Comparison of ENCODE assay signal across 8 mouse cellular contexts in the genomic region with DNA sequence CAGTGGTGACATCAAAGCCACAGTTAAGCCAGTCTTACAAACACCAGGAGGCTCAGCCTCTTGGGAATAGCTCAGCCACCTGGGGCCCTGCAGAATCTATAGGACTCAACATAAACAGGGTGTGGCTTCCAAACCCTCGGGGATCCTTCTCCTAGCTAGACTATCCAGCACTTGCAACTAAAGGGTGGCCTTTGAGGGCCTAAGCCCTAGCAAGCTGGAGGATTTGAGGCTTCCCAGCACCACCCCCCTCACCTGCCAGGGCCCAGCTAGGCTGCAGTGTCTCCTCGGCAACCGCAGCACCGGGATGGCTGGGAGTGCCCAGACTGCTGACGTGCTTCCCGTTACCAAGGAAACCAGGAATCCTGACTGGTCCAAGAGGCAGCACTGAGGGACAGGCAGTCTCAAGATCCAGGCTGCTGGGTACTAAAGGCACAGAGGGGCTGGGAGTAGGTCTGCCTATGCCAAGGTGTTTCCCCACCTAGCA. TPM values are rescaled to one million over a fixed set of nuclear protein-coding genes. Genes with fewer than 3 reads are reported as not detected.
A peak's percentile ranks its signal among the peaks of the same experiment; 100 is the strongest.
DNase-seq lines count a peak whose midpoint lies in the region; ATAC-seq lines count a peak whose summit lies in the region.

No protein-coding gene starts in this region.

- H3K9ac ChIP-seq in lung, embryonic 16.5 days (ENCODE audit: low read length): no peak overlapping the region

- no peaks in the 10 kb centered on the region for H3K4me1 ChIP-seq in lung, embryonic 16.5 days (replicated peaks; ENCODE audit: control insufficient read depth, insufficient read depth, low read length)

- WGBS in lung, embryonic 16.5 days: 10% methylated on average over 6 of the region's 6 CpGs

- no peaks in the 10 kb centered on the region for H3K9me3 ChIP-seq in lung, embryonic 16.5 days (ENCODE audit: control insufficient read depth, low read length)

- H3K27ac ChIP-seq in lung, embryonic 16.5 days (ENCODE audit: low read length): no peak overlapping the region

- peak; percentile 64 for DNase-seq in NIH3T3 (ENCODE audit: low read depth)
- DNase-seq in cerebellum, adult 9-10 months: peak; percentile 93
- peak; percentile 18 to 40 for DNase-seq in kidney, postnatal 4 days
- peak; percentile 91 for DNase-seq in right cerebral cortex, postnatal 25 days
- DNase-seq in thymus, postnatal 4 days: no peak

- peaks cover 7% of the 10 kb centered on the region for H3K36me3 ChIP-seq in lung, embryonic 16.5 days (ENCODE audit: control insufficient read depth, insufficient read depth, low read length)

- no peaks in the 10 kb centered on the region for H3K27me3 ChIP-seq in lung, embryonic 16.5 days (ENCODE audit: control insufficient read depth, insufficient read depth, low read depth, low read length)

- H3K4me2 ChIP-seq in lung, embryonic 16.5 days (ENCODE audit: low read depth, low read length): no peak overlapping the region

- no peak overlapping the region for H3K4me3 ChIP-seq in lung, embryonic 16.5 days (ENCODE audit: low read length)

- peak; percentile 72 for ATAC-seq in frontal cortex, adult (ENCODE audit: low TSS enrichment)
- ATAC-seq in lung, embryonic 16.5 days (ENCODE audit: low read depth): peak; percentile 64
- ATAC-seq in CD4-positive, CD25-positive, alpha-beta regulatory T cell, adult 4 months: no peak

RNA-seq across cellular contexts. Expression of a gene that starts 12.4 kb away (rescaled TPM):
- 46.3 and 48.0 TPM in 2 replicates for polyA plus RNA-seq in lung, embryonic 16.5 days (2015; fragmentation: Nextera tagmentation; extraction: Ambion mirVana)
- 10 to 100 TPM in 1 of 2 experiments, 1 to 10 TPM in 1; 7.5 to 10.2 TPM for polyA plus RNA-seq in CD4-positive, CD25-positive, alpha-beta regulatory T cell, adult 4 months (2017; shearing (Covaris generic))

RNA-seq across cellular contexts. Expression of a gene that starts 14.9 kb away (rescaled TPM):
- polyA plus RNA-seq in lung, embryonic 16.5 days (2015; fragmentation: Nextera tagmentation; extraction: Ambion mirVana): 47.8 and 50.3 TPM in 2 replicates
- polyA plus RNA-seq in CD4-positive, CD25-positive, alpha-beta regulatory T cell, adult 4 months (2017; shearing (Covaris generic)): 10 to 100 TPM; 21.6 to 25.9 TPM

RNA-seq across cellular contexts. Expression of a gene that starts 30.9 kb away (rescaled TPM):
- polyA plus RNA-seq in lung, embryonic 16.5 days (2015; fragmentation: Nextera tagmentation; extraction: Ambion mirVana): 1.0 and 4.6 TPM in 2 replicates
- not detected for polyA plus RNA-seq in CD4-positive, CD25-positive, alpha-beta regulatory T cell, adult 4 months (2017; shearing (Covaris generic))
